Mouse (Mus musculus): ENCODE measurements around the gene Nsa2. TPM values are rescaled to one million over a fixed set of nuclear protein-coding genes. Genes with fewer than 3 reads are reported as not detected.

Nsa2 gene
- polyA plus RNA-seq, 1 experiment from 2014 or later: 46.9 TPM

DNA sequence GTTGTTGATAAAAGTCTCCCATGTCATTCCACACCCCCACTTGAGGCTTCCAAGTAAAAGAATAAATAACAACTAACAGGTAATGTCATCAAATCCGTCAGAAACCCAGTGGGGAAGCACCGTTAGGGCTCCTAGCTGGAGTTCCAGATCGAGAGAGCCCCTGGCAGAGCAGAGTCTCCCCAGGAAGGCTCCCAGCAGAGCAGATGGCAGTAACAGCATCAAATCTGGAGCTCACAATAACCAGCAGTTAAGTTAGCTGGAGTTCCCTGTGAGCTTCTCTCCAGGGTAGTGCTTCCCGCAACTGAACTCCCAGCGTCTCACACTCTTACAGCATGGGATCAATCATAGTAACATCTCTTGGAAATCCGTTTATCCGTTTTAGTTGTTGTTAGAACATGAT lies 32.7 kb downstream of the Nsa2 start:
- Histone ChIP-seq H3K4me3 (ENCODE audit: low read depth, low read length) (no peak overlapping the region), H3K9me3 (ENCODE audit: control insufficient read depth, low read length) (no peaks in the 10 kb centered on the region), H3K36me3 (ENCODE audit: control insufficient read depth, insufficient read depth, low read length) (0 out of 2 replicates have a peak, but pooled peaks cover 4% of the 10 kb centered on the region), H3K9ac (replicated peaks; ENCODE audit: low read depth, low read length) (no peak overlapping the region), H3K4me1 (ENCODE audit: control insufficient read depth, insufficient read depth, low read length) (no peaks in the 10 kb centered on the region), H3K27me3 (ENCODE audit: control insufficient read depth, insufficient read depth, low read length) (no peaks in the 10 kb centered on the region), H3K27ac (ENCODE audit: low read depth, low read length) (no peak overlapping the region), H3K4me2 (ENCODE audit: low read depth, low read length) (no peak overlapping the region)
- ATAC-seq (ENCODE audit: low read depth): no peak
- WGBS: 75% methylated on average over 7 of the region's 7 CpGs

- WGBS: 78% methylated on average over 22 of the region's 22 CpGs
- no peak within 1 kb of the TSS for H3K4me2 ChIP-seq (ENCODE audit: low read depth, low read length)
- no peak within 1 kb of the TSS for H3K27ac ChIP-seq (ENCODE audit: low read depth, low read length)
- no peak within 1 kb of the TSS for H3K4me3 ChIP-seq (ENCODE audit: low read depth, low read length)
- H3K27me3 ChIP-seq (ENCODE audit: control insufficient read depth, insufficient read depth, low read length): no peaks in the 10 kb centered on the region
- no peaks in the 10 kb centered on the region for H3K4me1 ChIP-seq (ENCODE audit: control insufficient read depth, insufficient read depth, low read length)
- no peak within 1 kb of the TSS for H3K9ac ChIP-seq (replicated peaks; ENCODE audit: low read depth, low read length)
- H3K9me3 ChIP-seq (ENCODE audit: control insufficient read depth, low read length): no peaks in the 10 kb centered on the region
- ATAC-seq (ENCODE audit: low read depth): 0 out of 2 replicates have a peak, but pooled peaks have one; percentile 24
- H3K36me3 ChIP-seq (ENCODE audit: control insufficient read depth, insufficient read depth, low read length): peaks cover 10% of the 10 kb centered on the region; the same call in 1 of the 2 replicates
Observed at GRCm38 (mm10) chr13:97099187-97099852, 38.4 kb downstream of the Nsa2 start, which contains the start of gene Gm6169. TSS of gene Gm6169 (minus strand) at chr13:97099237.

GRCm38 (mm10) chr13:97095726-97096125 lies 42.0 kb downstream of the Nsa2 start:
- no peaks in the 10 kb centered on the region for H3K27me3 ChIP-seq (ENCODE audit: control insufficient read depth, insufficient read depth, low read length)
- ATAC-seq (ENCODE audit: low read depth): no peak
- no peak overlapping the region for H3K27ac ChIP-seq (ENCODE audit: low read depth, low read length)
- peaks cover 14% of the 10 kb centered on the region; the same call in 1 of the 2 replicates for H3K36me3 ChIP-seq (ENCODE audit: control insufficient read depth, insufficient read depth, low read length)
- no peak overlapping the region for H3K4me2 ChIP-seq (ENCODE audit: low read depth, low read length)
- no peaks in the 10 kb centered on the region for H3K4me1 ChIP-seq (ENCODE audit: control insufficient read depth, insufficient read depth, low read length)
- no peaks in the 10 kb centered on the region for H3K9me3 ChIP-seq (ENCODE audit: control insufficient read depth, low read length)
- WGBS: 88% methylated on average over 4 of the region's 4 CpGs
- no peak overlapping the region for H3K4me3 ChIP-seq (ENCODE audit: low read depth, low read length)
- H3K9ac ChIP-seq (replicated peaks; ENCODE audit: low read depth, low read length): no peak overlapping the region

DNA sequence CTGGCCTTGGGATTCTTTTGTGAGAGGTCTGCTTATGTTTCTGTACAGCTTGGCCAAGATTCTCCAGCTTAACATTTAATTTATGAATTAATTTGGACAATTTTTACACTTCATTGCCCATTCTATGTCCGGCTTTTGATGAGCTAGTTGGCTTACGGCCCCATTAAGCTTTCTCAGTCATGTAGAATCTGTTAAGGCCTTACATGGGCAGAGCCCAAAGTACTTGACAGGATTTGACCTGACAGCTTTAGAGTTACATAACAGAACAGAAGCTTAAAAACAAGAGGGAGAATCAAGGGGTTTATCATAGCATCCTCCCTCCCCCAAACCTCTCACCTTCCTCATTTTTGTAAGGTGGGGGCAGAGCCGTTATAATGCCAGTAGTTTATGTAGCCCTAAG lies 49.6 kb downstream of the Nsa2 start:
- Histone ChIP-seq H3K4me2 (ENCODE audit: low read depth, low read length) (no peak overlapping the region), H3K9ac (replicated peaks; ENCODE audit: low read depth, low read length) (no peak overlapping the region), H3K4me3 (ENCODE audit: low read depth, low read length) (no peak overlapping the region), H3K27me3 (ENCODE audit: control insufficient read depth, insufficient read depth, low read length) (no peaks in the 10 kb centered on the region), H3K4me1 (ENCODE audit: control insufficient read depth, insufficient read depth, low read length) (no peaks in the 10 kb centered on the region), H3K27ac (ENCODE audit: low read depth, low read length) (no peak overlapping the region), H3K9me3 (ENCODE audit: control insufficient read depth, low read length) (no peaks in the 10 kb centered on the region), H3K36me3 (ENCODE audit: control insufficient read depth, insufficient read depth, low read length) (no peaks in the 10 kb centered on the region)
- ATAC-seq (ENCODE audit: low read depth): no peak
- WGBS: 76% methylated on average over 3 of the region's 3 CpGs

DNA sequence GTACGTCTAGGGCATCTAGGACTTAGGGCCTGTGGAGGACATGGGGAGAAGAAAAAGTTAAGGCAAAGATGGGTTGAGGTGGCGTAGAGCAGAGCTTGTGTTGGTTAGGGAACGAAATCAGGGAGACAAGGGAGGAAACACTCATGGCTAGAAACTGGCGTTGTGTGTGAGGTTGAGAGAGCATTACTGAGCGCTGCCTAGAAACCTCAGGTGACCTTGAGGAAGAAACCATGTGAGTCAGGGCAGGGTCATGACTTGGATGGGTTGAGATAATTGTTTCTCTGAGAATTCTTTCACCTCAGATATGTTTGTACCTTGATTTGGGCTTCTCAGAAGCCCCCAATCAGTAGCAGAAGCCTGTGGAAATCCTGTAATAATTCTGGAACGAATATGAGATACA lies 50.3 kb downstream of the Nsa2 start:
- Histone ChIP-seq H3K4me2 (ENCODE audit: low read depth, low read length) (no peak overlapping the region), H3K4me1 (ENCODE audit: control insufficient read depth, insufficient read depth, low read length) (no peaks in the 10 kb centered on the region), H3K27ac (ENCODE audit: low read depth, low read length) (no peak overlapping the region), H3K4me3 (ENCODE audit: low read depth, low read length) (no peak overlapping the region), H3K36me3 (ENCODE audit: control insufficient read depth, insufficient read depth, low read length) (no peaks in the 10 kb centered on the region), H3K9ac (replicated peaks; ENCODE audit: low read depth, low read length) (no peak overlapping the region), H3K9me3 (ENCODE audit: control insufficient read depth, low read length) (no peaks in the 10 kb centered on the region), H3K27me3 (ENCODE audit: control insufficient read depth, insufficient read depth, low read length) (no peaks in the 10 kb centered on the region)
- WGBS: 97% methylated on average over 6 of the region's 6 CpGs
- ATAC-seq (ENCODE audit: low read depth): no peak

DNA sequence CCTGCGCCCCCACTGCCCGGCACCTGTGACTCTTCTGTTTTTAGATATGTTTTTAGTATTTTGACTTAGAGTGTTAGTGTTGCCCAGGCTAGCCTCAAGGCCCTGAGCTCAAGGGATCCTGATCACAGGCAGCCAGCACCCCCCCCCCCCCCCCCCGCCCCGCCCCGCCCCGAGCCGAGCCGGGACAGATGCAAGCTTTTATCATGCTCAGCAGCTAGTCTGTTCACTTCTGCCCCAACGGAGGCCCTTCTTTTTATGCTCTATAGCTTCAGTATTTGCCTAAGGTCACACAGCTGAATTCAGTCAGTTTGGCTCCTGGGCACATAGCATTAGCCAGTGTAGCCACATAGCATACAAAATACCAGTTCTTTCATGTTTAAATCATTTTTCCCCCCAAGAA lies 51.4 kb downstream of the Nsa2 start:
- Histone ChIP-seq H3K4me2 (ENCODE audit: low read depth, low read length) (no peak overlapping the region), H3K4me3 (ENCODE audit: low read depth, low read length) (no peak overlapping the region), H3K9ac (replicated peaks; ENCODE audit: low read depth, low read length) (no peak overlapping the region), H3K4me1 (ENCODE audit: control insufficient read depth, insufficient read depth, low read length) (no peaks in the 10 kb centered on the region), H3K27ac (ENCODE audit: low read depth, low read length) (no peak overlapping the region), H3K27me3 (ENCODE audit: control insufficient read depth, insufficient read depth, low read length) (no peaks in the 10 kb centered on the region), H3K9me3 (ENCODE audit: control insufficient read depth, low read length) (no peaks in the 10 kb centered on the region), H3K36me3 (ENCODE audit: control insufficient read depth, insufficient read depth, low read length) (no peaks in the 10 kb centered on the region)
- no peak for ATAC-seq (ENCODE audit: low read depth)
- WGBS: 50% methylated on average over 8 of the region's 9 CpGs

- Histone ChIP-seq H3K9ac (replicated peaks; ENCODE audit: low read depth, low read length) (no peak overlapping the region), H3K4me3 (ENCODE audit: low read depth, low read length) (no peak overlapping the region), H3K4me1 (ENCODE audit: control insufficient read depth, insufficient read depth, low read length) (no peaks in the 10 kb centered on the region), H3K36me3 (ENCODE audit: control insufficient read depth, insufficient read depth, low read length) (no peaks in the 10 kb centered on the region), H3K9me3 (ENCODE audit: control insufficient read depth, low read length) (no peaks in the 10 kb centered on the region), H3K4me2 (ENCODE audit: low read depth, low read length) (no peak overlapping the region), H3K27ac (ENCODE audit: low read depth, low read length) (no peak overlapping the region), H3K27me3 (ENCODE audit: control insufficient read depth, insufficient read depth, low read length) (no peaks in the 10 kb centered on the region)
- ATAC-seq (ENCODE audit: low read depth): no peak
- 91% methylated on average over 7 of the region's 7 CpGs for WGBS
Observed at GRCm38 (mm10) chr13:97082432-97082831, 55.3 kb downstream of the Nsa2 start.

GRCm38 (mm10) chr13:97080615-97081014 lies 57.1 kb downstream of the Nsa2 start:
- Histone ChIP-seq H3K9me3 (ENCODE audit: control insufficient read depth, low read length) (no peaks in the 10 kb centered on the region), H3K4me1 (ENCODE audit: control insufficient read depth, insufficient read depth, low read length) (no peaks in the 10 kb centered on the region), H3K4me3 (ENCODE audit: low read depth, low read length) (no peak overlapping the region), H3K27ac (ENCODE audit: low read depth, low read length) (no peak overlapping the region), H3K9ac (replicated peaks; ENCODE audit: low read depth, low read length) (no peak overlapping the region), H3K27me3 (ENCODE audit: control insufficient read depth, insufficient read depth, low read length) (no peaks in the 10 kb centered on the region), H3K4me2 (ENCODE audit: low read depth, low read length) (no peak overlapping the region), H3K36me3 (ENCODE audit: control insufficient read depth, insufficient read depth, low read length) (no peaks in the 10 kb centered on the region)
- WGBS: 89% methylated on average over 3 of the region's 3 CpGs
- no peak for ATAC-seq (ENCODE audit: low read depth)

DNA sequence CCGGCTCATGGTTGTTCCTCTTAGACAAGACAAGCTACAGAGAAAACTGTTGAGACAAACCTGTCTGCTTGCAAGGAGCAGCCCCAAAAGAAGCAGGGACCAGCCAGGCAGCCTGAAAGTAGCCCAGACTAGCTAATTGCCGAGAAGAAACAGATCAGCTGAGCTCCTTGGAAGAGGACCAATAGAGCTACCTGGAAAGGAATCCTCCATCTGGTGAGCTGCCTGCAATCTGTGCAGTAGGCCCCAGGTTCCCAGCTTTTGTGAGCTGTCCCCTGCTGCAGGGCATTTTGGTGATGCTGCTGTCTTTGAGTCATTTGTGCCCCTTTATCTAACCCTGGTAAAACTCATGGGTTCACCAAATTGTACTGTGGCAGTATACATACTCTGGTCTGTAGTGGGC lies 57.5 kb downstream of the Nsa2 start:
- no peak overlapping the region for H3K9ac ChIP-seq (replicated peaks; ENCODE audit: low read depth, low read length)
- no peaks in the 10 kb centered on the region for H3K4me1 ChIP-seq (ENCODE audit: control insufficient read depth, insufficient read depth, low read length)
- H3K27me3 ChIP-seq (ENCODE audit: control insufficient read depth, insufficient read depth, low read length): no peaks in the 10 kb centered on the region
- H3K9me3 ChIP-seq (ENCODE audit: control insufficient read depth, low read length): no peaks in the 10 kb centered on the region
- no peak for ATAC-seq (ENCODE audit: low read depth)
- no peak overlapping the region for H3K4me2 ChIP-seq (ENCODE audit: low read depth, low read length)
- H3K27ac ChIP-seq (ENCODE audit: low read depth, low read length): no peak overlapping the region
- H3K36me3 ChIP-seq (ENCODE audit: control insufficient read depth, insufficient read depth, low read length): no peaks in the 10 kb centered on the region
- 82% methylated on average over 2 of the region's 2 CpGs for WGBS
- no peak overlapping the region for H3K4me3 ChIP-seq (ENCODE audit: low read depth, low read length)
